Mouse (Mus musculus) bone marrow, adult 2 months (tissue): ENCODE results near the gene Macc1.

ENCODE experiments used
- CTCF ChIP-seq: fragments of 200-500 bp; IDR thresholded peaks from 2 replicates; pipeline ENCODE4 v1.5.1; 2011; ENCODE audit warnings: low read length, control low read depth; ENCODE audit not compliant: control insufficient read depth, insufficient read depth
- POLR2A ChIP-seq: fragments of 200-500 bp; IDR thresholded peaks from 2 replicates; pipeline ENCODE4 v1.6.1; 2011; ENCODE audit warnings: low read depth, mild to moderate bottlenecking, control low read depth, low read length, borderline replicate concordance; ENCODE audit not compliant: control insufficient read depth

GRCm38 (mm10) chr12:119411982-119412381, 97.9 kb downstream of the Macc1 start:
- TF ChIP-seq CTCF (no peak), POLR2A (no peak)
